Mouse (Mus musculus): ENCODE results near the gene Eya2.

Eya2 gene

GRCm38 (mm10) chr2:165596141-165596540 is 1.3 kb downstream of the Eya2 start:
- no peak for DNase-seq

DNA sequence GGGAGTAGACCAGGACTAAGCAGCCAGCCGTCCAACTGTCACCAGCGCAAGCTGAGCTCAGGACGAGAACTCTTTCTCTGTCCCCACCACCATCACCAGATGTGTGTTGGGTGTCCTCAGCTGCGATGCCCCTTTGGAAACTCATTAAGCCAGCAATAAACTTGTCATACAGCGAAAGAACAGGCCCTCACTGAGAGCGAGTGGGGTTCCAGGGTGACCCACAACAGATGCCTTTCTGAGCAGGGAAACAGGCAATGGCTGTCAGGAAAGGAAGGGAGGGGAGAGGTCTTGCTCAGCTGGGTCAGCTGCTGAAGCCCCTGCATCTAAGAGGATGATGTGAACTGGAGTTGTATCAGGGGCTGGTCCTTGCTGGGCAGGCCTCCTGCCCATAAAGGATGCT is 2.7 kb downstream of the Eya2 start:
- no peak for DNase-seq

DNA sequence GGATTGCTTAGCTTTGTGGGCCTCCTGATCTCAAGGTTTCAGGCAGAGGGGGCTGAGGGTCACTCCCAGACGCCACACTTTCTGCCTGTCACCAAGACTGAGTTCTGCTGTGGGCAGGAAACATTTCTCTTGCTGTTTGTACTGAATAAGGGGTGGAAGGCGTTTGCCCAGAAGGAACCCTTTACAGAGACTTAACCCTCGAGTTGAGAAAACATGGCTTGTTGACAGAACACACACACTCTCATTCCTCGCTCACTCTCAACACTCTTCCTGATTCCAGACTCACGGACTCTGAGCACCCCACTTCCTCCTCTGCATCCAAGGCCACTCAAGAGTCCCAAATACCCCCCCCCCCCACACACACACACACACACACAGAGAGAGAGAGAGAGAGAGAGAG is 3.3 kb downstream of the Eya2 start:
- DNase-seq: no peak

GRCm38 (mm10) chr2:165599566-165599965 is 4.7 kb downstream of the Eya2 start:
- no peak for DNase-seq

GRCm38 (mm10) chr2:165600926-165601325 is 6.1 kb downstream of the Eya2 start:
- no peak for DNase-seq

GRCm38 (mm10) chr2:165601605-165602004 is 6.8 kb downstream of the Eya2 start:
- DNase-seq: no peak

- no peak for DNase-seq
Measured at GRCm38 (mm10) chr2:165603775-165604174, 8.9 kb downstream of the Eya2 start.

DNA sequence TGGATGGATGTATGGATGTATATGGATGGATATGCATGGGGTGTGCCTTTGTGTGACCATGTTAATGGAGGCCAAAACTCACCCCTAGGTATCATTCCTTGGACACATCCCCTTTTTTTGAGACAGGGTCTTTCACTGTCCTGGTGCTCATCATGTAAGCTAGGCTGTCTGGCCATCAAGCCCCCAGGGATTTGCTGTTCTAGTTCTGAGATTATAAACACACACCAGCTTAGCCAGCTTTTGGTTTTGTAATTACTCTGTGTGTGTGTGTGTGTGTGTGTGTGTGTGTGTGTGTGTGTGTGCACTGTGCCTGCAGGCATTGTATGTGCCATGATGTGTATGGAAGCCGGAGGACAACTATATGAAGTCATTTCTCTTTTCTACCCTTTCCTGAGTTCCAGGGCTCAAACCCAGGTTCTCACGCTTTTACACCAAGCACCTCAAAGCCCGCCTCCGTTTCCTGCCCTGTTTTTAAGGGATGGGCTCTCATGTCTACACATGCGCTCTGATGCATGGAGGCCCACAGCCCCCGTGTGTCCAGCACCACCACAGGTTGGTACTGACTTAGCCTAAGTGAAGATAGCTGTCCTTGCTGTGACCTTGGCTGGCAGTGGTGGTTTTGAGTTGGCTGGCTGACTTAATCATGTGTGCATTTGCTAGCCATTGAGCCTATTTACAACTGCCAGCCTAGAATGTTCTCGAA is 16.9 kb downstream of the Eya2 start:
- DNase-seq: no peak

- DNase-seq: no peak
Measured at GRCm38 (mm10) chr2:165613741-165614339, 19.0 kb downstream of the Eya2 start.

GRCm38 (mm10) chr2:165621488-165621887 is 26.7 kb downstream of the Eya2 start:
- DNase-seq: no peak

GRCm38 (mm10) chr2:165622596-165622995 is 27.8 kb downstream of the Eya2 start:
- DNase-seq: no peak

- DNase-seq: no peak
Measured at GRCm38 (mm10) chr2:165626826-165627225, 32.0 kb downstream of the Eya2 start.

GRCm38 (mm10) chr2:165627974-165628373 is 33.1 kb downstream of the Eya2 start:
- peak; percentile 83 to 85 for DNase-seq

DNA sequence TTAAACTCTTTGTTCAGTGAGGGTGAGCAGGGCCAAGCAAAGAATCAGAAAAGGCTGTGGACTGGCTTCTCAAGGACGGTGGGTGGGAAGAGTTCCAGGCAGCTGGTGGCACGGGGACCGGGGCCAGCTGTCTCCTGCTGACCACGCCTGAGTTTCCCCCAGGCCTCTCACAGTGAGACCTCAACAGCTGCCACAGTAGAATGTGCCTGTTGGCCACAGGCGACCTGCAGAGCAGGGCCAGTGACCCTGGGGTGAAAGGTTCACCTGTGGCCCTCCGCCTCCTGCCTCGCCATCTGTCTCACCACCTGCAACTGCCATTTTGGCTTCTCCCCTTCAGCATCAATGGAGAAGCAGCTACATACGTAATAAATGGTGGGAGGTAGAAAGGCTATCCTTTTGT is 35.1 kb downstream of the Eya2 start:
- peak; percentile 68 to 69 for DNase-seq

GRCm38 (mm10) chr2:165633011-165633785 is 38.4 kb downstream of the Eya2 start:
- DNase-seq: peak; percentile 62 to 63

- DNase-seq: peak; percentile 81 to 86
Measured at GRCm38 (mm10) chr2:165634481-165634880, 39.6 kb downstream of the Eya2 start.

GRCm38 (mm10) chr2:165639075-165639755 is 44.4 kb downstream of the Eya2 start:
- no peak for DNase-seq

- DNase-seq: peak; percentile 55
Measured at GRCm38 (mm10) chr2:165641909-165642505, 47.2 kb downstream of the Eya2 start.

DNA sequence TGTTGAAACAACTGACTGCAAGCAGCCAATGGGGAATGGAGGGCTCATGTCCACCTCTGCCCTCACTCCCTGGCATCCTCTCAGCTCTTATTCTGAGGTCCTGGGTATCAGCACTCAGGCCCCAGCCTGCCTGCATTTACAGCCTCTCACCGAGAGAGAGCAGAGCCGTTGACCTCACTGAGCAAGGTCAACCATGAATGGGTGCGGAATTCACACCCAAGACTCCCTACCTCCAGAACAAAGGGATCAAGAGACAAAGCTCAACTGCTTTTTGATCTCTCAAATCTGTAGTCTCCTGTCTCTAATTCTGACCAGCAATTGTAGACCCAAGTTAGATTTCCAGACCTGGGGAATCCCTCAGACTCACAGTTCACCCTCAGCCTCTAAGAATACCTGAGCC is 48.8 kb downstream of the Eya2 start:
- no peak for DNase-seq

DNA sequence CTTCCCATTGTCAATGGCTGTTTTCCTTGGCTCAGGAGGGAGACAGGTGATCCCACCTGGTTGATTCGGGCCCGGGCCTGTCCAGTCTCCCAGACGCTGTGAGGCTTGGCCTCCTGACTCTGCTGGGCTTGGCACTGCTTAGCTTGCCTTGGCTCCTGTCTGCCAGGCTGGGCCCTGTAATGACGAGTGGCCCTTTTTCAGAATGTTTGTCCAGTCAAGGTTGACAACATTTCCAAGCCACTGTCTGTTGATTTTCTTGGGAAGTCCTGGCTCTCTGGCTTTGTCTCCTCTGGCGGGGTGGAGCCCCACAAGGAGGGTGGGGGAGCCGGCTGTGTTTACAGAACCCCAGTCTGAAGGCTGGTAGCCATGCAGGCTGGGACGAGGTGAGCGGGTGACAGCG is 49.2 kb downstream of the Eya2 start:
- peak; percentile 56 to 63 for DNase-seq

- no peak for DNase-seq
Measured at GRCm38 (mm10) chr2:165651031-165651430, 56.2 kb downstream of the Eya2 start.

DNA sequence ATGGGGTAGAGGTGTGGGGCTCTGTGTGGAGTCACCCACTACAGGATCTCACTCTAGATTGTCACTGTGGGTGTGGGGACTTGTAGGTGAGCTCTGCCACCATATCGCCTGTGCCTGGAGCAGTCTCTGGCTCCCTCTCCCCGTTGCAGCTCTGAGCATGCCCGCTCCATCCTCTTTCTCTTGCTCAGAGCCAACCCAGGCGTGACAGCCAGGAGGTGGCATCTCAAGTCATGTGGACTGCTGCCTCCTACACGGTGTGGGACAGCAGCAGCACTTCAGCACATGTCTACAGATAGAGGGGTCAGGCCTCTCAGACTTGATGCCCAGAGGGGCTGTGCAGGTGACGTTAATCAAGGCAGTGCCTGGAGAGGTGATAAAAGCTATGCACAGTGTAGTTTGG is 57.4 kb downstream of the Eya2 start:
- no peak for DNase-seq

All from cerebellum, adult 18-20 months (tissue).